Mouse (Mus musculus): Measurements from ENCODE around the gene Colca2.

Colca2 gene

GRCm38 (mm10) chr9:51272102-51272501 lies 6.3 kb downstream of the Colca2 start:
- DNase-seq (ENCODE audit: low spot score in 2 of 2) = no peak

GRCm38 (mm10) chr9:51271073-51271472 lies 7.3 kb downstream of the Colca2 start:
- DNase-seq (ENCODE audit: low spot score in 2 of 2) = no peak

- no peak for DNase-seq (ENCODE audit: low spot score in 2 of 2)
Observed at GRCm38 (mm10) chr9:51268852-51269251, 9.5 kb downstream of the Colca2 start.

GRCm38 (mm10) chr9:51258426-51258825 lies 19.9 kb downstream of the Colca2 start:
- DNase-seq (ENCODE audit: low spot score in 2 of 2) = no peak

DNA sequence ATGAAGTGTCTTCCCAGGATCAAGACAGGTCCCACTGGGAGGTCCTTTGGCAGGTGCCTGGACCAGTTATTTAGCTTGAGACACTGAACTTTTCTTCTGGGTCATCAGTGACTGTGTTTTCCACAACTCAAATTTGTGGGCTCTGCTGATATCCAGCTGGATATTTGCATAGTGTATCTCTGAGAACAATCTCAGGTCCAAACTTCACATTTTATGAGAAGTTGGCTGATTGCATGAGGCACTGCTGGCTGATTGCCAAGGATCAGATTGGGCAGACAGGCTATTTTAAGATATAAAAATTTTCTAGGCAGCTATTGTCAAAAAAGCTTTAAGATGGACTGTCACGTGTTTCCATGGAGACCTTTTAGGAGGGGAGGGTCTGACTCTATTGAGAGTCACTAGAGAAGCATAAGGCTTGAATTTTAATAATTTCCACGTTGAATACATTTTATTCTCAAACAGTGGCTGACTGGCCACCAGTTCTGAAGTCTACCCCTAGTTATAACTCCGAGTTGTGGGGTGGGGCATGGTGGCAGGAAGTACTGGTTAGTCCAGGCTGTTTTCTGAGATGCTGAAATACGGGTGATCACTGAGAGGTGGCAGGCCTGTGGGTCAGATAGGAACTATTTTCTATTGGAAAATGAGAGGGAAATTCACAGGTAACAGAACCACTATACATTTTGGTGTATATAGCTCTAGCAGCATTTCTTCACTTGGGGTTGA lies 21.4 kb downstream of the Colca2 start:
- no peak for DNase-seq (ENCODE audit: low spot score in 2 of 2)

DNA sequence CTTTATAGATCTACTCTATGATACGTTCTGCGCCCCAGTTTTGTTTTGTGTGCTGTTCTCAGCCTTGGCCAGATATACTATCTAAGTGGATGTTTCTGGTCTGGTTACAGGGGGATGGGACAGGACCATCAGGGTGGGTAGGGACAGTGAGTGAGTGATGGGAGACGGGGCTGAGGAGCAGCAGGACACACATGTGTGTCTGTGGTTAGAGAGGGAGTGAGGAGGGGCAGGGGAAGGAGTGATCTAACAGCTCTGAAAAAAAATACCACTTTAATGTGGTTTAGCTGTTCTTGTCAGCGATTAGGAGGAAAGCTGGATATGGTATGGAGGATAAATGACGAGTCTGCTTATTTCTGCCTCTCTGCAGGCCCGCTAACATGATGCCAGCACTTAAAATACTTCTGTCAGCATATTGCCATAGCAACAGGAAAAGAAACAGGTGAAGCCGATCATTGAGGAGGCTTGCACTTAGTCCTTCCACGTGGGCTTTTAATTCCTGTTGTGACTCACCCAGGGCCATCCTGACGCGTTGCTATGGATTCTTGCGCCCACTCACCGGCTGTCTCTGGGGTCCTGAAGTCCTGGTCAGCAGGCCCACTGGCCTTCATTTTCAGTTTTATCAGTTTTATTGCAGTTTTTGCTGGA lies 39.5 kb downstream of the Colca2 start:
- no peak for DNase-seq (ENCODE audit: low spot score in 2 of 2)

DNA sequence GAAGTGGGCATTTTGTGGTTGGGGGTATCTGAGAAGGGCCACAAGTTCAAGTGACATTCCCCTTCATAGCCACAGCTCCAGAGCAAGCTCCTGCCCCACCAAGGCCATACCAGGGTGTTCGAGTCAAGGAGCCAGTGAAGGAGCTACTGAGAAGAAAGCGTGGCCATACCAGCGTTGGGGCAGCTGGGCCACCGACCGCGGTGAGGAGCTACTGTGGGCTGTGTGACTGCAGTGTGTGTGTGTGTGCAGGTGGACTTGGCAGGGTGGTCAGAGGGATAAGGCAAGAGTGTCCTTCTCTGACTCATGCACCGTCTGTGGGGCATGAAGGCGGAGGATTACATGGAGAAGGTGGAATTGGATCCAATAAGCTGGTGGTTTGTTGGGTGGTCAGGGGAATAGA lies 46.2 kb downstream of the Colca2 start:
- DNase-seq (ENCODE audit: low spot score in 2 of 2) = no peak

DNA sequence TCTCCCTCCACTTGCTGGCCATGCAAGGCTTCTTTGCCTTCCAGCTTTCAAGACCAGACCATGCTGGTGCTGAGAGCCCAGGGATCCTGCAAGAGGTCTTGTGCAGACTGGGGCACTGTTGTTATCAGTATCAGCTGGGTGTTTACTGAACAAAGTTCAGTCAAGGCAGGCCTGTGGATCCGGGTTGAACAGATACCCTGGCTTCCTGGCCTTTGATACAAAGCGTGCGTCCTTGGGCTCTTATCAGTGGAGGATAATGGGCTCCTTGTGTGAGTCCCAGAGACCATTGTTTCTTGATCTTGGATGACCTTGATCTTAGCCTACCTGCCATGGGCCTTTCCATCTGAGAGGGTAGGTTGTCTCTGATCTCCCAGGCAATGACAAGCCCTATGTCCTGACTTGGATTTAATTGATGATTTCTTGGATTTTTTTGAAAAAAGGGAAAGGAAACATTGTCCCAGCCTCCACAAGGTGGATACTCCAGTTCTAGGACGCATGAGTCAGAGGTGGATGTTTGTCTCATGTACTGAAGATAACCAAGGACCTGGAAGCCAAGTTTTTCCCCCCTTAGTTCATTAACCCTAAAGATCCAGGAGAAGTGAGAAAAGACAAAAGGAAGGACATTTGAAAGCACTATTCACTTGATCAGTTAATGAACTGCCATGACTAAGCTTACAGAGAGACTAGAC lies 47.5 kb downstream of the Colca2 start:
- no peak for DNase-seq (ENCODE audit: low spot score in 2 of 2)

- DNase-seq (ENCODE audit: low spot score in 2 of 2) = no peak
Observed at GRCm38 (mm10) chr9:51225636-51226166, 52.7 kb downstream of the Colca2 start.

All from spleen, postnatal 4 days (tissue).